Mouse (Mus musculus): ENCODE data around the gene Tlr4. TPM values are rescaled to one million over a fixed set of nuclear protein-coding genes. Genes with fewer than 3 reads are reported as not detected.

The Tlr4 gene
- polyA plus RNA-seq, 1 experiment from 2014 or later = 0.91 TPM

- 75% methylated on average over 3 of the region's 3 CpGs for WGBS
- no peak for DNase-seq
- no peaks in the 10 kb centered on the region for H3K9me3 ChIP-seq (ENCODE audit: low read depth, low read length)
- H3K4me3 ChIP-seq (ENCODE audit: low read depth, low read length) = no peak overlapping the region
- H3K27ac ChIP-seq (ENCODE audit: low read depth) = no peak overlapping the region
- H3K27me3 ChIP-seq (ENCODE audit: insufficient read depth, low read length) = no peaks in the 10 kb centered on the region
- no peaks in the 10 kb centered on the region for H3K36me3 ChIP-seq (ENCODE audit: insufficient read depth)
- no peak for TF ChIP-seq CTCF (IDR thresholded peaks at IDR 0.05; ENCODE audit: low read depth)
- no peak for ATAC-seq (ENCODE audit: insufficient read depth)
- no peak overlapping the region for H3K9ac ChIP-seq
- no peak overlapping the region for H3K4me2 ChIP-seq
- no peaks in the 10 kb centered on the region for H3K4me1 ChIP-seq (ENCODE audit: insufficient read depth)
These were observed 5.6 kb upstream of the Tlr4 start for GRCm38 (mm10) chr4:66821764-66822163.

GRCm38 (mm10) chr4:66828163-66828668 is 832 bp downstream of the Tlr4 start:
- WGBS = 46% methylated on average over 6 of the region's 6 CpGs
- no peak for DNase-seq
- Histone ChIP-seq H3K36me3 (ENCODE audit: insufficient read depth) (no peaks in the 10 kb centered on the region), H3K4me1 (ENCODE audit: insufficient read depth) (no peaks in the 10 kb centered on the region; the same call in 1 of the 2 replicates), H3K27me3 (ENCODE audit: insufficient read depth, low read length) (no peaks in the 10 kb centered on the region), H3K4me2 (peak overlapping the region; percentile 46), H3K9ac (no peak overlapping the region; the same call in 1 of the 2 replicates), H3K27ac (ENCODE audit: low read depth) (peak overlapping the region; percentile 66; the same call in 1 of the 2 replicates), H3K4me3 (ENCODE audit: low read depth, low read length) (0 out of 2 replicates have a peak overlapping the region, but pooled peaks have one; percentile 2), H3K9me3 (ENCODE audit: low read depth, low read length) (no peaks in the 10 kb centered on the region)
- no peak for TF ChIP-seq CTCF (IDR thresholded peaks at IDR 0.05; ENCODE audit: low read depth)
- no peak; the same call in 1 of the 2 replicates for ATAC-seq (ENCODE audit: insufficient read depth)

- H3K4me1 ChIP-seq (ENCODE audit: insufficient read depth) = no peaks in the 10 kb centered on the region; the same call in 1 of the 2 replicates
- no peak overlapping the region for H3K9ac ChIP-seq
- H3K4me3 ChIP-seq (ENCODE audit: low read depth, low read length) = no peak overlapping the region
- DNase-seq = peak; percentile 21
- peak overlapping the region; percentile 28; the same call in 1 of the 2 replicates for H3K27ac ChIP-seq (ENCODE audit: low read depth)
- TF ChIP-seq CTCF (IDR thresholded peaks at IDR 0.05; ENCODE audit: low read depth) = no peak
- no peaks in the 10 kb centered on the region for H3K36me3 ChIP-seq (ENCODE audit: insufficient read depth)
- peak; percentile 57; the same call in 1 of the 2 replicates for ATAC-seq (ENCODE audit: insufficient read depth)
- 22% methylated on average over 5 of the region's 5 CpGs for WGBS
- H3K4me2 ChIP-seq = no peak overlapping the region
- no peaks in the 10 kb centered on the region for H3K27me3 ChIP-seq (ENCODE audit: insufficient read depth, low read length)
- no peaks in the 10 kb centered on the region for H3K9me3 ChIP-seq (ENCODE audit: low read depth, low read length)
These were observed 1.3 kb downstream of the Tlr4 start for GRCm38 (mm10) chr4:66828686-66829085.

- Histone ChIP-seq H3K4me3 (ENCODE audit: low read depth, low read length) (no peak overlapping the region), H3K36me3 (ENCODE audit: insufficient read depth) (no peaks in the 10 kb centered on the region), H3K4me1 (ENCODE audit: insufficient read depth) (no peaks in the 10 kb centered on the region), H3K27ac (ENCODE audit: low read depth) (no peak overlapping the region), H3K4me2 (no peak overlapping the region), H3K27me3 (ENCODE audit: insufficient read depth, low read length) (no peaks in the 10 kb centered on the region), H3K9ac (no peak overlapping the region), H3K9me3 (ENCODE audit: low read depth, low read length) (no peaks in the 10 kb centered on the region)
- ATAC-seq (ENCODE audit: insufficient read depth) (no peak), DNase-seq (no peak)
- TF ChIP-seq CTCF (IDR thresholded peaks at IDR 0.05; ENCODE audit: low read depth) = no peak
- 78% methylated on average over 2 of the region's 2 CpGs for WGBS
These were observed 10.7 kb downstream of the Tlr4 start for GRCm38 (mm10) chr4:66838071-66838470.

GRCm38 (mm10) chr4:66843255-66843654 is 15.9 kb downstream of the Tlr4 start:
- H3K27ac ChIP-seq (ENCODE audit: low read depth) = no peak overlapping the region
- WGBS = 68% methylated on average over 1 of the region's 1 CpGs
- no peaks in the 10 kb centered on the region for H3K36me3 ChIP-seq (ENCODE audit: insufficient read depth)
- no peak overlapping the region for H3K4me2 ChIP-seq
- no peak for DNase-seq
- H3K9ac ChIP-seq = no peak overlapping the region
- ATAC-seq (ENCODE audit: insufficient read depth) = no peak
- no peak overlapping the region for H3K4me3 ChIP-seq (ENCODE audit: low read depth, low read length)
- no peak for TF ChIP-seq CTCF (IDR thresholded peaks at IDR 0.05; ENCODE audit: low read depth)
- H3K4me1 ChIP-seq (ENCODE audit: insufficient read depth) = no peaks in the 10 kb centered on the region
- no peaks in the 10 kb centered on the region for H3K27me3 ChIP-seq (ENCODE audit: insufficient read depth, low read length)
- no peaks in the 10 kb centered on the region for H3K9me3 ChIP-seq (ENCODE audit: low read depth, low read length)

GRCm38 (mm10) chr4:66852011-66852410 is 24.6 kb downstream of the Tlr4 start:
- 60% methylated on average over 3 of the region's 3 CpGs for WGBS
- no peaks in the 10 kb centered on the region for H3K9me3 ChIP-seq (ENCODE audit: low read depth, low read length)
- no peaks in the 10 kb centered on the region for H3K36me3 ChIP-seq (ENCODE audit: insufficient read depth)
- H3K9ac ChIP-seq = no peak overlapping the region
- no peak overlapping the region for H3K4me3 ChIP-seq (ENCODE audit: low read depth, low read length)
- no peaks in the 10 kb centered on the region for H3K27me3 ChIP-seq (ENCODE audit: insufficient read depth, low read length)
- no peak overlapping the region for H3K4me2 ChIP-seq
- H3K27ac ChIP-seq (ENCODE audit: low read depth) = no peak overlapping the region
- no peak for DNase-seq
- H3K4me1 ChIP-seq (ENCODE audit: insufficient read depth) = no peaks in the 10 kb centered on the region
- ATAC-seq (ENCODE audit: insufficient read depth) = no peak
- TF ChIP-seq CTCF (IDR thresholded peaks at IDR 0.05; ENCODE audit: low read depth) = no peak

GRCm38 (mm10) chr4:66856992-66857391 is 29.6 kb downstream of the Tlr4 start:
- DNase-seq (no peak), ATAC-seq (ENCODE audit: insufficient read depth) (no peak)
- Histone ChIP-seq H3K36me3 (ENCODE audit: insufficient read depth) (no peaks in the 10 kb centered on the region), H3K9ac (no peak overlapping the region), H3K4me3 (ENCODE audit: low read depth, low read length) (no peak overlapping the region), H3K27ac (ENCODE audit: low read depth) (no peak overlapping the region), H3K4me2 (no peak overlapping the region), H3K4me1 (ENCODE audit: insufficient read depth) (no peaks in the 10 kb centered on the region), H3K27me3 (ENCODE audit: insufficient read depth, low read length) (no peaks in the 10 kb centered on the region), H3K9me3 (ENCODE audit: low read depth, low read length) (no peaks in the 10 kb centered on the region)
- 89% methylated on average over 1 of the region's 1 CpGs for WGBS
- TF ChIP-seq CTCF (IDR thresholded peaks at IDR 0.05; ENCODE audit: low read depth) = no peak
